Mouse (Mus musculus): ENCODE results near the gene Pfdn5. TPM values are rescaled to one million over a fixed set of nuclear protein-coding genes. Genes with fewer than 3 reads are reported as not detected.

Pfdn5 gene
- total RNA-seq, 2 experiments from 2014 or later, result 214 to 293 TPM

DNA sequence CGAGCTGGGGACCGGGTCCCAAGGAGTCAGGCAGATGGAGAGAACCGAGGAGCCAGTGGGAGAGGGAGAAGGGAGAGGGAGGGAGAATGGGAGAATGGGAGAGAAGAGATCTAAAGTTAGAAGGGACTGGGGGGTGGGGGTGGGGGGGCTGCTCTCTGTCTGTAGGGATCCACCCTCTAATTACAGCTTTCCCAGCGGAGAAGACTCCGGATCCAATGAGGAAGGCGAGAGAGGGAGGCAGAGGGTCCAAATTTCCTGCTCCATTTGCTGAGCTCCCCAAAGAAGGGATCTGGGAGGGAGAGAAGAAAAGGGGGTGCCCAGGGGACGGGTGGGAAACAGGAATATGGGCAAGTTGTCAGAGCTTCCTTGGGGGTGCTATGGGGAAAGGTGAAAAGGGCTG lies 40.3 kb downstream of the Pfdn5 start:
- no peak for ATAC-seq (replicated peaks; ENCODE audit: low FRiP score, low TSS enrichment, poor library complexity, severe bottlenecking)

DNA sequence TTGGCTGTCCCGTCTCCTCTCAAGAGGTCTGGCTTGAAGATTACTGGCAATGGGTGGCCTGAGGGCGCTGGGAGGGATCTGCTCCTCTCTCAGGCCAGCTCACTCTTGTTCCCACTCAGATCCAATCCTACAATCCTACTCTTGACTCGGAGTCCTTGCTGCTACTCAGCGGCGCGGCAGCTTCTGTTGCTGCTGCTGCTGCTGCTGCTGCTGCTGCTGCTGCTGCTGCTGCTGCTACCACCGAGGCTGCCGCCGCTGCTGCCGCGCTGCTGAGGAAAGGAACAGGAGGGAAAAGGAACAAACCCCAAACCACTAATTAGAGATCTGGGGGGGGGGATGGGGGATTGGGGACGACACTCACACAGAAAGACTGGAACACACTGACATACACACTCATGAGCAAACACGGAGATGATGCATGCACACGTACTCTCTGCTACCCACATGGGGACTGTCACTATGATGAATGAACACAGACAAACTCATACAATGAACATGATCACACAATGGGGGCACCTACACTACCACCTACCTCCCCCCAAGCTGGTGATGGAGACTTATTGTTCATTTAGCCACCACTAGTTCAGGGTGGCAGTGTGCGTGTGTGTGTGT lies 40.9 kb downstream of the Pfdn5 start, which contains the start of gene Sp7:
TSS of gene Sp7 (minus strand) at position 450 of the 612 bp plus-strand sequence.
- ATAC-seq (replicated peaks; ENCODE audit: low FRiP score, low TSS enrichment, poor library complexity, severe bottlenecking), result 0 out of 2 replicates have a peak, but pooled peaks have one; percentile 16

DNA sequence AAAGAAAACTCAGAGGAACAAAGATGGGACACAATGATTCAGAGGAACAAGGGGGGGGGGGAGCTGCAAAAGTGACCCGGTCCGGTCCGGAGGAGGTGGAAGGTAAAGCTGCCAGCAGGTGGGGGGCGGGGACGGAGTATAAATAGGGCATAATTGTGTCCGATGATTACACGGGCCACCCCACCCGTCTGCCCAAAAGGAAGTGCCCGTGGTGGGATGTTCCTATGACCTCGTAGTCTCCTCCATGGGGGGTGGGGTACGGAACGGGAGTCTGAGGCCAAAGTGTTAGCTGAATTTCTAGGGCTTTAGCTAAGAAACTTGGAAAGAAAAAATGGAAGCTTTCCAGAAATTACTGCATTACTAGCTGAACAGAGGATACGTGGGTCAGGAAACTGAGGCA lies 44.1 kb downstream of the Pfdn5 start:
- no peak for ATAC-seq (replicated peaks; ENCODE audit: low FRiP score, low TSS enrichment, poor library complexity, severe bottlenecking)

DNA sequence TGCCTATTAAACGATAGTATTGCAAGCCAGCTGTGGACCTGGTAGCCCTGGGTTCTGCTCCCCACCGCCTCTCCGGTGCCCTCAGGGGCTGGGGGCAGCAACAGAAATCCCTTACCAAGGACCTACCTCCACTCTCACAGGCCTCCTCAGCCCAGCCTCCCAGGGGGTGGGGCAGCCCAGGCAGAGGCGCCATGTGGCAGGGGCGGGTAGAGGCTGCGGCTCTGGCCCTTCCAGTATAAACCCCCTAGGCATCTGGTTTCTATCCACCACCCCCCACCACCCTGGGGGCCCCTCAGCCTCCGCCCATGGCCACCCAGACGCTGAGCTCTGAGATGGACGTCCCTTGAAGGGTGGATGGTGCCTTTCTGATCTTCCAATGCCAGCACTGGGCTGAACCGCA lies 44.8 kb downstream of the Pfdn5 start:
- ATAC-seq (replicated peaks; ENCODE audit: low FRiP score, low TSS enrichment, poor library complexity, severe bottlenecking), result no peak

DNA sequence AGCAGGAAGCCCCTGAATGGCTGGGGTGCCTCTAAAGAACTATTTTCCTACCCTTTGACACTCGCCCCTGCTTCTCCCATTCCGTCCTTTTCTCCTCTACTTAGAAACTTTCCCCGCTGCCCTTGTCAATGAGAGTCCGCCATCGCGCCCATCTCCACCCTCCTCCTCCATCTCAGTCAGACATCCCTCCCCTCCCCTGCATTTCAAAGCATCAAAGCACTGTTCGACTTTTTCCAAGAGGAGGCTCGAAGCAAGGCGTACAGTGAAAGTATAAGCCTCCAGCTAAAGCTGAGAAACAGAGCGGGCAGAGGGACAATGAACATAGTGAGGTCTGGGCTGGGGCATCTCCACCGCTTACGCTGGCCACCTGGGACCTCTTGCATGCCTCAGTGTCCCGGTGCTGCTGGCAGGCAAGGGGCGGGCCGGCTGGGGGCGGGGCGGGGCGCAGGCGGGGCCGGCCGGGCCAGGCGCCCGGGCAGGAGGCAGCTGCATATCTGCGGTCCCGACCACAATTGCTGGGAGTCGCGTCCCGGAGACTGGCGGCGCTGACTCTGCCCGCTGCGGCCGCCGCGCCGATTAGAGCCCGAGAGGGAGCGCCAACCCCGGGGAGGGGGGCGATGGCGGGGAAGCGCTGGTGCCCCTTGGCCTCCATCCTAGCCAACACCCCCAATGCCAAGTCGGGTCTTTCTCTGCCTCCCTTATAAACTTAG lies 50.7 kb downstream of the Pfdn5 start:
- peak; percentile 79 for ATAC-seq (replicated peaks; ENCODE audit: low FRiP score, low TSS enrichment, poor library complexity, severe bottlenecking)

DNA sequence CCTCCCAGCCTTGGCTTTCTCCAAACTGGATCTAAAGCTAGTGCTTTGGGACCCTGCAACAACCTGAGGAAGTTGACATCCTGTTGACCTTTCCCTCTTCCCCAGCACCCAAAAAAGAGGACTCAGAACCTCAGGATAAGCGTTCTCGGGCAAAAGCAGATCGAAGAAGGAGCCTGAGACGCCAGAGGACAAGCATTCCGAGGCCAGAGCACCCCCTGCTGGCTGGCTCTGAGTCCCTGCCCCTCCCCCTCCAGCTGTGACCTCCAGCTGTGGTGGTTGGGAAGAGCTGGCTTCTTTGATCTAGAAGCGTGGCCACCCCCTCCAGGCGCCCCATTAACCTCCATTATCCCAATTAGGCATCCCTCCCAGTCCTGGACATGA lies 51.2 kb downstream of the Pfdn5 start:
- ATAC-seq (replicated peaks; ENCODE audit: low FRiP score, low TSS enrichment, poor library complexity, severe bottlenecking), result peak; percentile 76

DNA sequence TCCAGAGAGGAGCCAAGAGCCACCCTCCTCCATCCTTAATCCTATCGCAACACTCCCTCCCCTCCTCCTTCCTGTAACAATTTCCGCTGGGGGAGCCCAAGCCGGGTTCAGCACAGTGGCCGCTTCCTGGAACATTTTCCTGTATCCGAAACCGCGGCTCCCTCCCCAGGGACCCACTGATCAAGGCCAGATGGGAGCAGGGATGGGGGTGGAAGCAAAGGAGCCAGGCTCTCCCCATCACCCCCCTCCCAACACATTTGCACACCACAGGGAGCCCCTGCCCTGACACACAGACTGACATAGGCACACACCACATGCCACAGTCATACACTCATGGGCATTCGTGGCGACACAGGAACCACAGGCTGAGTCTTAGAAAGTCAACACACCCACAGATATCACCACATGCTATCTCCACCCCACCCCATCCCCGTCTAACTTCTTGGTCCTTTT lies 51.9 kb downstream of the Pfdn5 start:
- ATAC-seq (replicated peaks; ENCODE audit: low FRiP score, low TSS enrichment, poor library complexity, severe bottlenecking), result peak; percentile 30

Other genes with a start within 250 kb of the Pfdn5 start
- gene Tns2, start 225.7 kb upstream of the Pfdn5 start, total RNA-seq (2014; fragmentation: Nextera tagmentation), result not detected in 2 replicates
- gene Tns2, start 225.7 kb upstream of the Pfdn5 start, total RNA-seq (2017), result not detected in 2 replicates
- 19.6 and 21.5 TPM in 2 replicates for gene Spryd3, start 189.9 kb upstream of the Pfdn5 start, total RNA-seq (2014; fragmentation: Nextera tagmentation)
- 14.4 and 18.7 TPM in 2 replicates for gene Spryd3, start 189.9 kb upstream of the Pfdn5 start, total RNA-seq (2017)
- not detected in 2 replicates for gene Igfbp6, start 181.8 kb upstream of the Pfdn5 start, total RNA-seq (2014; fragmentation: Nextera tagmentation)
- not detected in 2 replicates for gene Igfbp6, start 181.8 kb upstream of the Pfdn5 start, total RNA-seq (2017)
- 12.8 and 15.4 TPM in 2 replicates for gene Soat2, start 175.6 kb upstream of the Pfdn5 start, total RNA-seq (2014; fragmentation: Nextera tagmentation)
- gene Soat2, start 175.6 kb upstream of the Pfdn5 start, total RNA-seq (2017), result 8.9 and 11.2 TPM in 2 replicates
- gene Zfp740, start 122.9 kb upstream of the Pfdn5 start, total RNA-seq (2014; fragmentation: Nextera tagmentation), result 39.8 and 65.3 TPM in 2 replicates
- gene Zfp740, start 122.9 kb upstream of the Pfdn5 start, total RNA-seq (2017), result 33.0 and 39.0 TPM in 2 replicates
- gene Csad, start 121.4 kb upstream of the Pfdn5 start, total RNA-seq (2014; fragmentation: Nextera tagmentation), result 9.6 and 21.4 TPM in 2 replicates
- gene Csad, start 121.4 kb upstream of the Pfdn5 start, total RNA-seq (2017), result 11.4 and 33.8 TPM in 2 replicates
- 13.1 and 17.0 TPM in 2 replicates for gene Itgb7, start 94.2 kb upstream of the Pfdn5 start, total RNA-seq (2014; fragmentation: Nextera tagmentation)
- 47.2 and 51.0 TPM in 2 replicates for gene Itgb7, start 94.2 kb upstream of the Pfdn5 start, total RNA-seq (2017)
- 0.61 and 1.8 TPM in 2 replicates for gene Rarg, start 68.6 kb upstream of the Pfdn5 start, total RNA-seq (2014; fragmentation: Nextera tagmentation)
- 1.6 and 6.7 TPM in 2 replicates for gene Rarg, start 68.6 kb upstream of the Pfdn5 start, total RNA-seq (2017)
- not detected in 2 replicates for gene Gm9918, start 55.6 kb upstream of the Pfdn5 start, total RNA-seq (2014; fragmentation: Nextera tagmentation)
- not detected in 2 replicates for gene Gm9918, start 55.6 kb upstream of the Pfdn5 start, total RNA-seq (2017)
- gene Mfsd5, start 46.7 kb upstream of the Pfdn5 start, total RNA-seq (2014; fragmentation: Nextera tagmentation), result 30.4 and 32.9 TPM in 2 replicates
- 14.2 and 19.5 TPM in 2 replicates for gene Mfsd5, start 46.7 kb upstream of the Pfdn5 start, total RNA-seq (2017)
- 54.5 and 68.3 TPM in 2 replicates for gene Espl1, start 29.9 kb upstream of the Pfdn5 start, total RNA-seq (2014; fragmentation: Nextera tagmentation)
- gene Espl1, start 29.9 kb upstream of the Pfdn5 start, total RNA-seq (2017), result 16.6 and 40.6 TPM in 2 replicates
- 85.2 and 86.5 TPM in 2 replicates for gene Myg1, start 5.6 kb downstream of the Pfdn5 start, total RNA-seq (2014; fragmentation: Nextera tagmentation)
- gene Myg1, start 5.6 kb downstream of the Pfdn5 start, total RNA-seq (2017), result 60.8 and 73.8 TPM in 2 replicates
- gene Aaas, start 24.7 kb downstream of the Pfdn5 start, total RNA-seq (2014; fragmentation: Nextera tagmentation), result 145 and 165 TPM in 2 replicates
- gene Aaas, start 24.7 kb downstream of the Pfdn5 start, total RNA-seq (2017), result 179 and 207 TPM in 2 replicates
- gene Sp7, start 41.1 kb downstream of the Pfdn5 start, total RNA-seq (2014; fragmentation: Nextera tagmentation), result not detected in 2 replicates
- gene Sp7, start 41.1 kb downstream of the Pfdn5 start, total RNA-seq (2017), result not detected in 2 replicates
- 68.0 and 80.3 TPM in 2 replicates for gene Sp1, start 80.0 kb downstream of the Pfdn5 start, total RNA-seq (2014; fragmentation: Nextera tagmentation)
- 45.0 and 62.2 TPM in 2 replicates for gene Sp1, start 80.0 kb downstream of the Pfdn5 start, total RNA-seq (2017)
- gene Amhr2, start 119.3 kb downstream of the Pfdn5 start, total RNA-seq (2014; fragmentation: Nextera tagmentation), result not detected in 2 replicates
- gene Amhr2, start 119.3 kb downstream of the Pfdn5 start, total RNA-seq (2017), result not detected in 2 replicates
- 61.5 and 97.6 TPM in 2 replicates for gene Prr13, start 132.9 kb downstream of the Pfdn5 start, total RNA-seq (2014; fragmentation: Nextera tagmentation)
- gene Prr13, start 132.9 kb downstream of the Pfdn5 start, total RNA-seq (2017), result 50.3 and 54.5 TPM in 2 replicates
- gene Pcbp2, start 144.4 kb downstream of the Pfdn5 start, total RNA-seq (2014; fragmentation: Nextera tagmentation), result 749 and 832 TPM in 2 replicates
- gene Pcbp2, start 144.4 kb downstream of the Pfdn5 start, total RNA-seq (2017), result 152 and 207 TPM in 2 replicates
- gene Gm10337, start 177.6 kb downstream of the Pfdn5 start, total RNA-seq (2014; fragmentation: Nextera tagmentation), result not detected in 2 replicates
- not detected in 2 replicates for gene Gm10337, start 177.6 kb downstream of the Pfdn5 start, total RNA-seq (2017)
- 0.39 TPM in 1 of 2 replicates, not detected in the other for gene Map3k12, start 190.9 kb downstream of the Pfdn5 start, total RNA-seq (2014; fragmentation: Nextera tagmentation)
- gene Map3k12, start 190.9 kb downstream of the Pfdn5 start, total RNA-seq (2017), result 0.14 and 0.15 TPM in 2 replicates
- 37.4 and 40.7 TPM in 2 replicates for gene Tarbp2, start 192.1 kb downstream of the Pfdn5 start, total RNA-seq (2014; fragmentation: Nextera tagmentation)
- 17.0 and 19.7 TPM in 2 replicates for gene Tarbp2, start 192.1 kb downstream of the Pfdn5 start, total RNA-seq (2017)
- 5.1 and 8.2 TPM in 2 replicates for gene Npff, start 198.8 kb downstream of the Pfdn5 start, total RNA-seq (2014; fragmentation: Nextera tagmentation)
- gene Npff, start 198.8 kb downstream of the Pfdn5 start, total RNA-seq (2017), result 0.89 and 3.4 TPM in 2 replicates